Mouse (Mus musculus): Measurements from ENCODE around the gene Baat. TPM values are rescaled to one million over a fixed set of nuclear protein-coding genes. Genes with fewer than 3 reads are reported as not detected.
A peak's percentile ranks its signal among the peaks of the same experiment; 100 is the strongest.

The Baat gene
- total and polyA plus RNA-seq, 2 experiments from 2014 or later: not detected

- Histone ChIP-seq H3K9ac (replicated peaks; ENCODE audit: low read length) (no peak overlapping the region), H3K4me1 (ENCODE audit: insufficient read depth, low read length) (no peaks in the 10 kb centered on the region), H3K4me3 (ENCODE audit: low read length) (no peak overlapping the region), H3K9me3 (ENCODE audit: low read length) (no peaks in the 10 kb centered on the region), H3K36me3 (ENCODE audit: insufficient read depth, low read length) (no peaks in the 10 kb centered on the region), H3K27me3 (ENCODE audit: insufficient read depth, low read length) (no peaks in the 10 kb centered on the region), H3K27ac (no peak overlapping the region), H3K4me2 (ENCODE audit: low read depth, low read length) (peak overlapping the region; percentile 41)
- DNase-seq (ENCODE audit: low spot score): peak; percentile 11
- 21% methylated on average over 18 of the region's 19 CpGs for WGBS
- no peak for TF ChIP-seq CTCF (IDR thresholded peaks at IDR 0.05; ENCODE audit: low read depth)
- ATAC-seq: no peak
Measured at GRCm38 (mm10) chr4:49478118-49478877, 28.1 kb downstream of the Baat start.

GRCm38 (mm10) chr4:49474583-49474982, 31.8 kb downstream of the Baat start:
- H3K9ac ChIP-seq (replicated peaks; ENCODE audit: low read length): no peak overlapping the region

GRCm38 (mm10) chr4:49473435-49474100, 32.8 kb downstream of the Baat start, which contains the start of gene Acnat1:
Gene Acnat1, minus strand, starts transcription at chr4:49473912.
- Histone ChIP-seq H3K4me1 (ENCODE audit: insufficient read depth, low read length) (no peaks in the 10 kb centered on the region), H3K4me3 (ENCODE audit: low read length) (no peak within 1 kb of the TSS), H3K36me3 (ENCODE audit: insufficient read depth, low read length) (no peaks in the 10 kb centered on the region), H3K27ac (no peak within 1 kb of the TSS), H3K27me3 (ENCODE audit: insufficient read depth, low read length) (no peaks in the 10 kb centered on the region), H3K9me3 (ENCODE audit: low read length) (no peaks in the 10 kb centered on the region), H3K9ac (replicated peaks; ENCODE audit: low read length) (no peak within 1 kb of the TSS), H3K4me2 (ENCODE audit: low read depth, low read length) (no peak within 1 kb of the TSS)
- 56% methylated on average over 3 of the region's 3 CpGs for WGBS
- DNase-seq (ENCODE audit: low spot score): no peak
- no peak for ATAC-seq
- no peak for TF ChIP-seq CTCF (IDR thresholded peaks at IDR 0.05; ENCODE audit: low read depth)

More at GRCm38 (mm10) chr4:49474583-49474982, 31.8 kb downstream of the Baat start:
- Histone ChIP-seq H3K4me2 (ENCODE audit: low read depth, low read length) (no peak overlapping the region), H3K4me3 (ENCODE audit: low read length) (no peak overlapping the region), H3K9me3 (ENCODE audit: low read length) (no peaks in the 10 kb centered on the region), H3K36me3 (ENCODE audit: insufficient read depth, low read length) (no peaks in the 10 kb centered on the region), H3K27me3 (ENCODE audit: insufficient read depth, low read length) (no peaks in the 10 kb centered on the region), H3K4me1 (ENCODE audit: insufficient read depth, low read length) (no peaks in the 10 kb centered on the region), H3K27ac (no peak overlapping the region)
- TF ChIP-seq CTCF (IDR thresholded peaks at IDR 0.05; ENCODE audit: low read depth): no peak
- ATAC-seq: no peak
- DNase-seq (ENCODE audit: low spot score): no peak

- Histone ChIP-seq H3K4me2 (ENCODE audit: low read depth, low read length) (no peak overlapping the region), H3K9me3 (ENCODE audit: low read length) (no peaks in the 10 kb centered on the region), H3K36me3 (ENCODE audit: insufficient read depth, low read length) (no peaks in the 10 kb centered on the region), H3K27ac (no peak overlapping the region), H3K4me1 (ENCODE audit: insufficient read depth, low read length) (no peaks in the 10 kb centered on the region), H3K9ac (replicated peaks; ENCODE audit: low read length) (no peak overlapping the region), H3K27me3 (ENCODE audit: insufficient read depth, low read length) (no peaks in the 10 kb centered on the region), H3K4me3 (ENCODE audit: low read length) (no peak overlapping the region)
- 87% methylated on average over 3 of the region's 3 CpGs for WGBS
- DNase-seq (ENCODE audit: low spot score) (no peak), ATAC-seq (no peak)
- TF ChIP-seq CTCF (IDR thresholded peaks at IDR 0.05; ENCODE audit: low read depth): no peak
Measured at GRCm38 (mm10) chr4:49469435-49470151, 36.8 kb downstream of the Baat start.

- no peaks in the 10 kb centered on the region for H3K36me3 ChIP-seq (ENCODE audit: insufficient read depth, low read length)
Measured at GRCm38 (mm10) chr4:49467360-49467759, 39.0 kb downstream of the Baat start.

GRCm38 (mm10) chr4:49456171-49456570, 50.2 kb downstream of the Baat start:
- H3K9me3 ChIP-seq (ENCODE audit: low read length): no peaks in the 10 kb centered on the region
- no peak overlapping the region for H3K27ac ChIP-seq
- DNase-seq (ENCODE audit: low spot score) (no peak), ATAC-seq (no peak)
- 74% methylated on average over 2 of the region's 2 CpGs for WGBS
- no peak for TF ChIP-seq CTCF (IDR thresholded peaks at IDR 0.05; ENCODE audit: low read depth)
- H3K9ac ChIP-seq (replicated peaks; ENCODE audit: low read length): no peak overlapping the region
- no peaks in the 10 kb centered on the region for H3K36me3 ChIP-seq (ENCODE audit: insufficient read depth, low read length)
- H3K4me3 ChIP-seq (ENCODE audit: low read length): no peak overlapping the region
- H3K4me1 ChIP-seq (ENCODE audit: insufficient read depth, low read length): no peaks in the 10 kb centered on the region
- no peak overlapping the region for H3K4me2 ChIP-seq (ENCODE audit: low read depth, low read length)
- H3K27me3 ChIP-seq (ENCODE audit: insufficient read depth, low read length): no peaks in the 10 kb centered on the region

More at GRCm38 (mm10) chr4:49467360-49467759, 39.0 kb downstream of the Baat start:
- H3K27ac ChIP-seq: no peak overlapping the region
- H3K9ac ChIP-seq (replicated peaks; ENCODE audit: low read length): no peak overlapping the region
- no peak overlapping the region for H3K4me2 ChIP-seq (ENCODE audit: low read depth, low read length)
- no peak for TF ChIP-seq CTCF (IDR thresholded peaks at IDR 0.05; ENCODE audit: low read depth)
- 93% methylated on average over 6 of the region's 6 CpGs for WGBS
- no peak overlapping the region for H3K4me3 ChIP-seq (ENCODE audit: low read length)
- H3K4me1 ChIP-seq (ENCODE audit: insufficient read depth, low read length): no peaks in the 10 kb centered on the region
- no peaks in the 10 kb centered on the region for H3K27me3 ChIP-seq (ENCODE audit: insufficient read depth, low read length)
- DNase-seq (ENCODE audit: low spot score) (no peak), ATAC-seq (no peak)
- H3K9me3 ChIP-seq (ENCODE audit: low read length): no peaks in the 10 kb centered on the region

Data from hindbrain, postnatal 0 days (tissue).